In genomic region chr2:49845104-49845503, GRCm38 (mm10) we compare ENCODE assay signal across 17 mouse cellular contexts. TPM values are rescaled to one million over a fixed set of nuclear protein-coding genes. Genes with fewer than 3 reads are reported as not detected.
DNase-seq lines count a peak whose midpoint lies in the region; ATAC-seq lines count a peak whose summit lies in the region.
"Had no signal": no experiment of that assay in that cellular context is flagged by ENCODE, and none has a peak within 500 bp of the region (broad histone marks: within the 10 kb centered on the region; RNA-seq: fewer than 3 reads in every experiment).

No protein-coding gene starts in this region.

- no peaks in the 10 kb centered on the region for H3K4me1 ChIP-seq in embryonic facial prominence, embryonic 13.5 days
- H3K4me1 ChIP-seq in embryonic facial prominence, embryonic 10.5 days, result peaks cover 18% of the 10 kb centered on the region
- H3K4me1 ChIP-seq in hindbrain, embryonic 12.5 days, result 0 out of 2 replicates have a peak, but pooled peaks cover 4% of the 10 kb centered on the region
- H3K4me1 ChIP-seq in midbrain, embryonic 16.5 days (ENCODE audit: control insufficient read depth, insufficient read depth, low read length), result peaks cover 5% of the 10 kb centered on the region; the same call in 1 of the 2 replicates
- H3K4me1 ChIP-seq in kidney, embryonic 16.5 days (ENCODE audit: insufficient read depth, low read length), result peaks cover 19% of the 10 kb centered on the region

- H3K9me3 ChIP-seq in embryonic facial prominence, embryonic 13.5 days, result no peaks in the 10 kb centered on the region
- no peaks in the 10 kb centered on the region for H3K9me3 ChIP-seq in embryonic facial prominence, embryonic 10.5 days
- no peaks in the 10 kb centered on the region; the same call in 1 of the 2 replicates for H3K9me3 ChIP-seq in hindbrain, embryonic 12.5 days (replicated peaks)
- H3K9me3 ChIP-seq in midbrain, embryonic 16.5 days (replicated peaks; ENCODE audit: control insufficient read depth, low read length, poor library complexity, severe bottlenecking), result no peaks in the 10 kb centered on the region
- no peaks in the 10 kb centered on the region for H3K9me3 ChIP-seq in kidney, embryonic 16.5 days (ENCODE audit: low read length)
- H3K9me3 ChIP-seq: embryonic facial prominence, embryonic 12.5 days had no signal

- no peak for DNase-seq in embryonic facial prominence, embryonic 10.5 days (ENCODE audit: low spot score)
- peak; percentile 21 for DNase-seq in CD4-positive helper T cell, adult 2 months (ENCODE audit: low read depth, low spot score)
- no peak for DNase-seq in urinary bladder, adult 18-20 months (ENCODE audit: low spot score in 2 of 2)
- no peak for DNase-seq in adrenal gland, postnatal 36 days
- DNase-seq: cerebellum, postnatal 10 days; heart, postnatal 36 days; kidney, adult 8-10 months; left cerebral cortex, postnatal 4 days; lung, postnatal 14 days had no signal

- peak overlapping the region; percentile 17; the same call in 1 of the 2 replicates for H3K27ac ChIP-seq in embryonic facial prominence, embryonic 13.5 days
- no peak overlapping the region for H3K27ac ChIP-seq in embryonic facial prominence, embryonic 10.5 days (replicated peaks)
- H3K27ac ChIP-seq in hindbrain, embryonic 12.5 days, result 0 out of 2 replicates have a peak overlapping the region, but pooled peaks have one; percentile 23
- H3K27ac ChIP-seq in midbrain, embryonic 16.5 days (ENCODE audit: low read length), result no peak overlapping the region
- no peak overlapping the region for H3K27ac ChIP-seq in kidney, embryonic 16.5 days (ENCODE audit: low read length)
- H3K27ac ChIP-seq: embryonic facial prominence, embryonic 12.5 days; liver, embryonic 14.5 days had no signal

- H3K36me3 ChIP-seq in embryonic facial prominence, embryonic 13.5 days, result no peaks in the 10 kb centered on the region
- no peaks in the 10 kb centered on the region for H3K36me3 ChIP-seq in embryonic facial prominence, embryonic 10.5 days (replicated peaks)
- H3K36me3 ChIP-seq in hindbrain, embryonic 12.5 days, result no peaks in the 10 kb centered on the region
- no peaks in the 10 kb centered on the region for H3K36me3 ChIP-seq in midbrain, embryonic 16.5 days (ENCODE audit: control insufficient read depth, insufficient read depth, low read length)
- no peaks in the 10 kb centered on the region for H3K36me3 ChIP-seq in kidney, embryonic 16.5 days (ENCODE audit: insufficient read depth, low read length)
- H3K36me3 ChIP-seq: embryonic facial prominence, embryonic 12.5 days; G1E had no signal

- 63% methylated on average over 7 of the region's 7 CpGs for WGBS in embryonic facial prominence, embryonic 13.5 days
- 63% methylated on average over 7 of the region's 7 CpGs for WGBS in embryonic facial prominence, embryonic 10.5 days
- WGBS in hindbrain, embryonic 12.5 days, result 34% methylated on average over 7 of the region's 7 CpGs
- WGBS in midbrain, embryonic 16.5 days, result 9% methylated on average over 7 of the region's 7 CpGs
- 62% methylated on average over 7 of the region's 7 CpGs for WGBS in kidney, embryonic 16.5 days

- no peak for ATAC-seq in embryonic facial prominence, embryonic 13.5 days (ENCODE audit: insufficient number of reproducible peaks, insufficient read depth, low FRiP score, low TSS enrichment, low read depth)
- peak; percentile 60; the same call in 1 of the 2 replicates for ATAC-seq in hindbrain, embryonic 12.5 days (ENCODE audit: low FRiP score)
- peak; percentile 58 for ATAC-seq in midbrain, embryonic 16.5 days
- no peak for ATAC-seq in kidney, embryonic 16.5 days (ENCODE audit: low FRiP score, low TSS enrichment)
- ATAC-seq: activated CD4-positive, CD25-positive, alpha-beta regulatory T cell, adult 4 months had no signal

- no peak overlapping the region for H3K4me2 ChIP-seq in embryonic facial prominence, embryonic 13.5 days
- H3K4me2 ChIP-seq in hindbrain, embryonic 12.5 days (replicated peaks), result no peak overlapping the region
- no peak overlapping the region for H3K4me2 ChIP-seq in midbrain, embryonic 16.5 days (ENCODE audit: low read length)
- no peak overlapping the region for H3K4me2 ChIP-seq in kidney, embryonic 16.5 days (replicated peaks; ENCODE audit: low read depth, low read length)
- H3K4me2 ChIP-seq: embryonic facial prominence, embryonic 12.5 days had no signal

- no peak overlapping the region for H3K4me3 ChIP-seq in embryonic facial prominence, embryonic 13.5 days
- H3K4me3 ChIP-seq in embryonic facial prominence, embryonic 10.5 days, result no peak overlapping the region
- no peak overlapping the region for H3K4me3 ChIP-seq in hindbrain, embryonic 12.5 days
- H3K4me3 ChIP-seq in midbrain, embryonic 16.5 days (ENCODE audit: low read depth, low read length), result no peak overlapping the region
- H3K4me3 ChIP-seq in kidney, embryonic 16.5 days (ENCODE audit: low read length), result no peak overlapping the region
- H3K4me3 ChIP-seq: embryonic facial prominence, embryonic 12.5 days had no signal

- no peak overlapping the region for H3K9ac ChIP-seq in embryonic facial prominence, embryonic 13.5 days
- no peak overlapping the region for H3K9ac ChIP-seq in hindbrain, embryonic 12.5 days
- H3K9ac ChIP-seq in midbrain, embryonic 16.5 days (ENCODE audit: low read depth, low read length), result no peak overlapping the region
- no peak overlapping the region for H3K9ac ChIP-seq in kidney, embryonic 16.5 days (replicated peaks; ENCODE audit: low read length)
- H3K9ac ChIP-seq: embryonic facial prominence, embryonic 12.5 days; liver, embryonic 14.5 days had no signal

- H3K27me3 ChIP-seq in embryonic facial prominence, embryonic 13.5 days, result no peaks in the 10 kb centered on the region
- no peaks in the 10 kb centered on the region for H3K27me3 ChIP-seq in embryonic facial prominence, embryonic 10.5 days (replicated peaks; ENCODE audit: low read depth, poor library complexity, severe bottlenecking)
- no peaks in the 10 kb centered on the region for H3K27me3 ChIP-seq in hindbrain, embryonic 12.5 days
- no peaks in the 10 kb centered on the region for H3K27me3 ChIP-seq in midbrain, embryonic 16.5 days (ENCODE audit: control insufficient read depth, insufficient read depth, low read depth, low read length)
- H3K27me3 ChIP-seq in kidney, embryonic 16.5 days (ENCODE audit: insufficient read depth, low read length), result no peaks in the 10 kb centered on the region
- H3K27me3 ChIP-seq: embryonic facial prominence, embryonic 12.5 days had no signal

RNA-seq across cellular contexts. Expression of gene Lypd6b, which starts 57.6 kb away (rescaled TPM):
- 7.9 and 8.5 TPM in 2 replicates for polyA plus RNA-seq in embryonic facial prominence, embryonic 13.5 days (2015; fragmentation: Nextera tagmentation; extraction: Ambion mirVana)
- polyA plus RNA-seq in embryonic facial prominence, embryonic 10.5 days (2016; fragmentation: Nextera tagmentation; extraction: Ambion mirVana), result 2.9 and 3.9 TPM in 2 replicates
- 1.7 and 2.6 TPM in 2 replicates for polyA plus RNA-seq in hindbrain, embryonic 12.5 days (2016; fragmentation: Nextera tagmentation; extraction: Ambion mirVana)
- 13.3 and 20.5 TPM in 2 replicates for polyA plus RNA-seq in midbrain, embryonic 16.5 days (2015; fragmentation: Nextera tagmentation; extraction: Ambion mirVana)
- polyA plus RNA-seq in kidney, embryonic 16.5 days (2015; fragmentation: Nextera tagmentation; extraction: Ambion mirVana), result 11.7 and 12.3 TPM in 2 replicates
- under 1 TPM in 1 of 2 experiments, not detected in 1; 0.86 TPM for total RNA-seq in adrenal gland, postnatal 36 days (2021)
- total RNA-seq: heart, postnatal 36 days had no signal
- polyA plus RNA-seq: G1E had no signal

Comparison
In these comparisons a context has a peak if more than half of its experiments do, and no peak if none do; other contexts are left out.
1. H3K27ac ChIP-seq: peak in embryonic facial prominence, embryonic 13.5 days (single experiment) and hindbrain, embryonic 12.5 days (single experiment); none in embryonic facial prominence, embryonic 10.5 days (single experiment), midbrain, embryonic 16.5 days (single experiment) and kidney, embryonic 16.5 days (single experiment).
2. ATAC-seq: peak in hindbrain, embryonic 12.5 days (single experiment) and midbrain, embryonic 16.5 days (single experiment); none in embryonic facial prominence, embryonic 13.5 days (single experiment) and kidney, embryonic 16.5 days (single experiment).